21 mouse cellular contexts compared by ENCODE assay signal in the genomic region with DNA sequence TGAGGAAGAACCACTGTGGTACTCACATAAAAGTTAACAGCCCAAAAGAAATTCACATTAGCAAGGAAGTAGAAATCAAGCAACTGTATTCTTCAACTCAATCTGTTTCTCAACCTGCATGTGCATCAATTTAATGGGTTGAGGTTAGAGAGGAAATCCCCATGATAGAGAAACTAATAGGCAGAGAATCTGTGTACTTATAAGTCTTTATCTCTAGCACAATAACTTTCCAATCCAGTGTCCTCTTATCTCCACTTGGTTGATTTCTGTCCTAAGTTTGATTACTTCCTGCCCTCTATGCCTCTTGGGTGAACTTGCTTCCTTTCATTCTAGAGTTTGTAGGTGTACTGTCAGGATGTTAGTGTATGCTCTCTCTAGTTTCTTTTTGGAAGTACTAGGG.
"Had no signal": no experiment of that assay in that cellular context is flagged by ENCODE, and none has a peak within 500 bp of the region (broad histone marks: within the 10 kb centered on the region; RNA-seq: fewer than 3 reads in every experiment).

No protein-coding gene starts in this region.

- DNase-seq: kidney, adult 11 months; kidney, adult 8-10 months; kidney, postnatal 10 days; kidney, postnatal 36 days; layer of hippocampus, postnatal 36 days; left cerebral cortex, postnatal 4 days; liver, postnatal 0 days; lung, postnatal 10 days; lung, postnatal 36 days; midbrain, embryonic 14.5 days; retina, postnatal 1 day; thymus, adult 18-20 months had no signal

- H3K27me3 ChIP-seq: intestine, embryonic 15.5 days; kidney, embryonic 15.5 days; limb, embryonic 12.5 days; limb, embryonic 15.5 days; lung, embryonic 15.5 days; neural tube, embryonic 12.5 days; neural tube, embryonic 15.5 days; stomach, embryonic 15.5 days had no signal

- H3K4me1 ChIP-seq: intestine, embryonic 15.5 days; kidney, embryonic 15.5 days; limb, embryonic 12.5 days; limb, embryonic 15.5 days; lung, embryonic 15.5 days; neural tube, embryonic 12.5 days; neural tube, embryonic 15.5 days; stomach, embryonic 15.5 days had no signal

- H3K27ac ChIP-seq: intestine, embryonic 15.5 days; kidney, embryonic 15.5 days; limb, embryonic 12.5 days; limb, embryonic 15.5 days; liver, embryonic 14.5 days; lung, embryonic 15.5 days; neural tube, embryonic 12.5 days; neural tube, embryonic 15.5 days; stomach, embryonic 15.5 days had no signal

- H3K36me3 ChIP-seq: intestine, embryonic 15.5 days; kidney, embryonic 15.5 days; limb, embryonic 12.5 days; limb, embryonic 15.5 days; lung, embryonic 15.5 days; neural tube, embryonic 12.5 days; neural tube, embryonic 15.5 days; stomach, embryonic 15.5 days had no signal

- ATAC-seq: intestine, embryonic 15.5 days; liver, postnatal 0 days had no signal

- H3K4me3 ChIP-seq: intestine, embryonic 15.5 days; kidney, embryonic 15.5 days; limb, embryonic 12.5 days; limb, embryonic 15.5 days; lung, embryonic 15.5 days; neural tube, embryonic 12.5 days; neural tube, embryonic 15.5 days; stomach, embryonic 15.5 days had no signal
